Mouse (Mus musculus) E14TG2a.4 (cell line): Measurements from ENCODE around the gene Fbl.

Experiments
- CTCF ChIP-seq: conservative IDR thresholded peaks from 2 replicates; pipeline ENCODE4 v1.5.1; 2014; ENCODE audit warnings: low read length
- NANOG ChIP-seq: IDR thresholded peaks from 2 replicates; pipeline ENCODE4 v1.6.1; 2014; ENCODE audit warnings: borderline replicate concordance, low read length, mixed read lengths

- TF ChIP-seq CTCF, result no peak
- TF ChIP-seq NANOG, result no peak
Observed at GRCm38 (mm10) chr7:28149841-28150240, 19.7 kb upstream of the Fbl start.
